Mouse (Mus musculus) lung, adult 2 months (tissue): Measurements from ENCODE around the gene Nme3.

Source experiments
- CTCF ChIP-seq: fragments of 200-500 bp; IDR thresholded peaks from 2 replicates; pipeline ENCODE4 v1.5.1; 2011; ENCODE audit warnings: mild to moderate bottlenecking, low read length, control low read depth; ENCODE audit not compliant: insufficient read depth
- POLR2A ChIP-seq: fragments of 200-500 bp; IDR thresholded peaks from 2 replicates; pipeline ENCODE4 v1.6.1; 2011; ENCODE audit warnings: low read depth, mild to moderate bottlenecking, control low read depth, low read length, borderline replicate concordance; ENCODE audit errors: extremely low read depth

DNA sequence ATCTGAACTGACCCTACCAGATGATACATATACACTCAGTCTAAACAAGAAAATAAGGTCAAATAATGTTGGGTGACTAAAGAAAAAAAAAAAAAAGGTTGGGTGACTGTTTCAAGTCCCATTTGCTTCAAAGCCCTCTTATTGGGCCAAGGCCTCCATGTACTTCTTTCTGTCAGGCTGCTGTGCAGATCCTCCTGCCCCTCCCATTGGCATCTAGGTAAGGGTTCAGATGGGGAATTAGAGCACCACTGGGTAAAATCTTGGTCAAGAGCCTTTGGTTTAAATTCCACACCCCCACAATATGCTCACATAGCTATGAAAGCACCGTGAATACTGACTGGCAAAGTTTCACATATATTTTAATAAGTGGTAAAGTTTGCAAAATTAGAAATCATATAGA lies 26.9 kb downstream of the Nme3 start:
- TF ChIP-seq CTCF (no peak), POLR2A (no peak)
